Mouse (Mus musculus): Measurements from ENCODE around the gene Slc35f5. TPM values are rescaled to one million over a fixed set of nuclear protein-coding genes. Genes with fewer than 3 reads are reported as not detected.
A peak's percentile ranks its signal among the peaks of the same experiment; 100 is the strongest.

Slc35f5 gene
- total RNA-seq, 2 experiments from 2014 or later: 0.30 to 11.3 TPM

GRCm38 (mm10) chr1:125561841-125562240, 1.4 kb downstream of the Slc35f5 start:
- no peak for ATAC-seq (replicated peaks; ENCODE audit: low FRiP score, poor library complexity, severe bottlenecking)

GRCm38 (mm10) chr1:125568126-125568525, 7.7 kb downstream of the Slc35f5 start:
- no peak for ATAC-seq (replicated peaks; ENCODE audit: low FRiP score, poor library complexity, severe bottlenecking)

- no peak for ATAC-seq (replicated peaks; ENCODE audit: low FRiP score, poor library complexity, severe bottlenecking)
Measured at GRCm38 (mm10) chr1:125574219-125574618, 13.8 kb downstream of the Slc35f5 start.

DNA sequence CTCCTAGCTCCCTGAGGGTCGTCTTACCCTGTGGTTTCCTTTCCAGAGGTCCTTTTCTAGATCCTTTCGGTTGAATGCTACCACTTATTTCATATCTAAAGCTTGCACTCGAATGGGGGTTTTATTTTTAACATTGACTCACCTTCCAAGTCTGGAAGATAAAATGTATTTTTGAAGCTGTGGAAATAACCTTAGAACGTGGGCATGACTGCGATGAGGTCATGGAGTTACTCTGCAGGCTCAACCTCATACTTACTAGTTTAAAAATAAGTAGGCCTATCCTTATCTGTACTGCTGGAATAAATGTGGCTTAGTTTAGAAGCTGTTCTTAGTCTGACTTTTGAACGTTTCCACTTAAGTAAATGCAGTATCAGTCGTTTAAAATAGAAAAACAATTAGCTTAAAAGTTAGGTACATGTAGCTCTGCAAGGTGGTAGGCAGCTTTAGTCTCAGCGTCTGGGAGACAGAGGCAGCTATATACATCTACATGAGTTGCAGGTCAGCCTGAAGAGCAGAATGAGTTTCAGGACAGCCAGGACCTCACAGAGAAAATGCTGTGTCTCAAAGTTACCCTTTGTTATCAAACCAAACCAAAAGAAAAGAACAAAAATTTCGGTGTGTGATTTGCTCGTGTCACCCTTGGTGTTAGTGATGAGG, 15.2 kb downstream of the Slc35f5 start:
- no peak for ATAC-seq (replicated peaks; ENCODE audit: low FRiP score, poor library complexity, severe bottlenecking)

DNA sequence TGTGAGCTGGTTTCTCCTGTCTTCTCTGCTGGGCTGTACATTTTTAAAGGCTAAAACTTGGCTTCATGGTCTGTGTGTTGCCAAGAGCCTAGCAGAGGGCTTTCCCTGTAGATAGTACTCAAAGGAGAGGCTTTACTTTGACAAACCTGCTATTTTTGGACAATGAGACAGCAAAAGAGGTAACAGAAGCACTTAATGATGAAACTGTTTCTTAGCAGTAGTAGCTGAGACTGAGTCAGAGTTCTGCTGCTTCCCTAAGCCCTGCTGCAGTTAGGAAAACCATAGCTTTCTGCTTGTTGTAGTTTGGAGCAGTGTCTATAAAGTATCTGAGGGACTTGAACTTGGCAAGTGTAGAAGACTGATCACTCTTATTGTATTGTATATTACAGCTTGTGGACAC, 16.6 kb downstream of the Slc35f5 start:
- ATAC-seq (replicated peaks; ENCODE audit: low FRiP score, poor library complexity, severe bottlenecking): no peak

DNA sequence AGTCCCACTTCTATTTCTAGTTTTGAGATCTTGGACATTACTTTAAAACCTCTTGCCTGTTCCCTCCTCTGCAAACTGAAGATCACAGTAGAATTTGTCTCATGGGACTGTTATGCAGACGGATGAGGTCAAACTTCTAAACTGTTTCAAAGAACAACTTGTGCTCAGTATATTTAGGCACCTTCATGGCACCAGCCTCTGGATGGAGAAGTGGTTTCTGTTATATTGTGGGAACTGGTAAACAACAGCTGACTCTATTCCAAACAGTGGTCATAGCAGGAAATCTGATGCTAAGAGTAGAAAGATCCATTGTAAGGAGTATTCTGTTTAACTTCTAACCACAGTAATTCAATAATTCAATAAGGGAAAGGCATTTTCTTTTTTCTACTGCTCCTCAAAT, 17.7 kb downstream of the Slc35f5 start:
- no peak for ATAC-seq (replicated peaks; ENCODE audit: low FRiP score, poor library complexity, severe bottlenecking)

DNA sequence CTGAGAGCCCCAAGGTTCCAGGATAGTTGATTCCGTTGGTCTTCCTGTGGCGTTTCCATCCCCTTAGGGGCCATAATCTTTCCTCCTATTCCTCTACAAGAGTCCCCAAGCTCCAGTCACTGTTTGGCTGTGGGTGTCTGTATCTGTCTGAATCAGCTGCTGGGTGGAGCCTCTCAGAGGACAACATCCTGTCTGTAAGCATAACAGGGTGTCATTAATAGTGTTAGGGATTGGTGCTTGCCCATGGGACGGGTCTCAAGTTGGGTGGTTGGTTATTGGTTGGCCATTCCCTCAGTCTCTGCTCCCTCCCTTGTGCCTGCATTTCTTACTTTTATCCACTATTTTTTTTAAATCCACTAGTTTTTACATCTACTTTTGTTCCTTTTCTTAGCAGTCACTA, 20.7 kb downstream of the Slc35f5 start:
- ATAC-seq (replicated peaks; ENCODE audit: low FRiP score, poor library complexity, severe bottlenecking): no peak

DNA sequence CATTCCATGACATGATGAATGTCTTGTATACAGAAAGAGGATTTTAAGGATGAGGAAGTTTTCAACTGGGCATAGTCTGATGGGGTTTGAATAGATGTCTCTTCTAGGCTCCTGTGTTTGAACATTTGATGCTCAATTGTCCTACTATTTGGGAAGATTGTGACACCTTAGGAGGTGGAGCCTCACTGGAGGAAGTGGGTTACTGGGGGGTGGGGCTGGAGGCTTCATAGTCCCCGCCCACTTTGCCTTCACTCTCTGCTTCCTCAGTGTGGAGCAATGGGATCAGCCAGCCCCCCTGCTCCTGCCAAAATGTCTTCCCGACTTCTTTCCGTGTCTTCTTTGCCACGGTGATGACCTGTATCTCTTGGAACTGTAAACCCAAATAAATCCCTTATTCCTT, 43.2 kb downstream of the Slc35f5 start:
- ATAC-seq (replicated peaks; ENCODE audit: low FRiP score, poor library complexity, severe bottlenecking): no peak

DNA sequence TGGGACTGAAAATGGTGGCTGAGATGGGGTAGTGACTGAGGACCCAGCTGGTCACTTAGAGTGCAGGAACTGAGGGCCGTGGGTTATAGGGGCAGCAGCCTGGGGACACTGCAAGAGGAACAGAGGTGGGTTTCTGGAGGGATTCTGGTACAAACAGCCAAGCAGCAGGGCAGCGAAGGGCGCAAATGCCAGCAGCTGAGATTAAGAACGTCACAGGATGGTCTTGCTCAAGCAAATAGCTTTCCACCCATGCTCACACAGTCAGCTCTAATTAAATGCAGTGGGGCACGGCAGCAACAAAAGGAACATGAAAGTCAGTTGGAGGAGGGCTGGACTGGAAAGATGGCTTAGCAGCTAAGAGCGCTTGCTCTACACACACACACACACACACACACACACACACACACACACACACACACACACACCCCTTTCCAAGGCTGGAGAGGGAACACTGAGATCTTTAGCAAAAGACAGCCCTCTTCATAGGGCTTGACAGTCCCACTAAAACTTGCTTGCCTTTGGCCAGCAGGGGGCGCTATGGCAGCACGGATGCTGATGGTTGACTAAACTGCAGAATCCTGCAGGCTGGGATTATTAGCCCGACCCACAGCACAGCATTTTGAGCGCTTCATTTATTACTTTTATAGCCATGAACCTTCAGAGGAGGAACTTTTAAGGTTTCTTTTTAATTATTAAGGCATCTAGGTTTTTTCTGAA, 46.9 kb downstream of the Slc35f5 start:
- 0 out of 2 replicates have a peak, but pooled peaks have one; percentile 19 for ATAC-seq (replicated peaks; ENCODE audit: low FRiP score, poor library complexity, severe bottlenecking)

- no peak for ATAC-seq (replicated peaks; ENCODE audit: low FRiP score, poor library complexity, severe bottlenecking)
Measured at GRCm38 (mm10) chr1:125624376-125625076, 64.1 kb downstream of the Slc35f5 start.

DNA sequence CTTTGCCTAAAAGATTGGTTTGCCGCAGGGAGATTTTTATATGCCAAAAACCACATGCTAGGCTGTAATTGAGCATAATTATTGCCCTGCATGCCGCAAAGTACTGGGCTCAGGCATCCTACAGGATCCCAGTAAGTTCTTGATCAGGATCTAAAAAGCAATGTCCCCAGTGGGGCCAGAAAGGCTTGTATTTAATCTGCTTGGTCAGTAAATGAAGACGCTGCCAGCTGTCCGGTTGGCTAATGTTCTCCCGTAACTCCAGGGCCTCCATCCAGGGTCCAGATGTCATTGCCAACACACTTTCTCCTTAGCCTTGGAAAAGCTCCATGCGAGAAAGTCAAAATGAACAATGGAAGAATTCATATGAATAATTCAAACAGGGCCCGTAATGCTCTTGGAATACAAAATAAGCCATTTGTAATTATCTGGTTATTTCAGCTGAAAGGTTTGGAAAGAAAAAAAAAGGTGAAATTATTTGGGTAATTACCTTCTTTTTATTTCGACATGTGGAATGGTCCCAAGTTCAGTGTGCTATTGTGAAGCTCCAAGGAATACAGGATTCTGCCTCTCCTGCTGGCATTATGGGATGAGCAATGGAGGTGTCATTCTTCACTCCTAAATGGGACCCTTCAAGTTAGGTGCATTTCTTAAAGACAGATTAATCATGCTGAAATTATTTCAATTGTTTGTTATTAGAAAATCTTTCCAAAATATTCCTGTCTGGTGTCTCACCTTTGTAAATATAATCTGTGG, 79.3 kb downstream of the Slc35f5 start:
- ATAC-seq (replicated peaks; ENCODE audit: low FRiP score, poor library complexity, severe bottlenecking): no peak

GRCm38 (mm10) chr1:125643643-125644042, 83.2 kb downstream of the Slc35f5 start:
- no peak for ATAC-seq (replicated peaks; ENCODE audit: low FRiP score, poor library complexity, severe bottlenecking)

Other genes with a start within 250 kb of the Slc35f5 start
- gene Actr3, start 124.9 kb upstream of the Slc35f5 start, total RNA-seq (2015; ENCODE audit: low replicate concordance): 181 and 228 TPM in 2 replicates
- gene Actr3, start 124.9 kb upstream of the Slc35f5 start, total RNA-seq (2017; ENCODE audit: low replicate concordance): 229 and 243 TPM in 2 replicates
- not detected in 2 replicates for gene Gpr39, start 116.4 kb downstream of the Slc35f5 start, total RNA-seq (2015; ENCODE audit: low replicate concordance)
- not detected in 2 replicates for gene Gpr39, start 116.4 kb downstream of the Slc35f5 start, total RNA-seq (2017; ENCODE audit: low replicate concordance)